Mouse (Mus musculus): Measurements from ENCODE around the gene Ppdpf.
"Not testable (repeated sequence)": the region's sequence is repeated elsewhere in the genome, so short reads cannot be mapped to it uniquely, and the experiment has no call there.

The Ppdpf gene

GRCm38 (mm10) chr2:181159091-181159514, 27.9 kb upstream of the Ppdpf start:
- DNase-seq (ENCODE audit: low spot score in 2 of 2), result peak; percentile 81 to 85

GRCm38 (mm10) chr2:181159771-181160170, 27.3 kb upstream of the Ppdpf start:
- peak; percentile 75 to 79 for DNase-seq (ENCODE audit: low spot score in 2 of 2)

GRCm38 (mm10) chr2:181160821-181161220, 26.2 kb upstream of the Ppdpf start:
- no peak for DNase-seq (ENCODE audit: low spot score in 2 of 2)

GRCm38 (mm10) chr2:181166469-181166868, 20.6 kb upstream of the Ppdpf start:
- no peak for DNase-seq (ENCODE audit: low spot score in 2 of 2)

- peak in 1 of 2 experiments; percentile 20 for DNase-seq (ENCODE audit: low spot score in 2 of 2)
These were observed 12.4 kb upstream of the Ppdpf start for GRCm38 (mm10) chr2:181174646-181175045.

- no peak for DNase-seq (ENCODE audit: low spot score in 2 of 2)
These were observed 9.0 kb upstream of the Ppdpf start for GRCm38 (mm10) chr2:181178015-181178414.

GRCm38 (mm10) chr2:181178471-181178870, 8.6 kb upstream of the Ppdpf start:
- no peak for DNase-seq (ENCODE audit: low spot score in 2 of 2)

GRCm38 (mm10) chr2:181180898-181181297, 6.1 kb upstream of the Ppdpf start:
- peak in 1 of 2 experiments; percentile 26 for DNase-seq (ENCODE audit: low spot score in 2 of 2)

GRCm38 (mm10) chr2:181186635-181187034, 412 bp upstream of the Ppdpf start:
- peak; percentile 45 to 93 for DNase-seq (ENCODE audit: low spot score in 2 of 2)

GRCm38 (mm10) chr2:181188681-181189080, 1.6 kb downstream of the Ppdpf start:
- no peak for DNase-seq (ENCODE audit: low spot score in 2 of 2)

- no peak for DNase-seq (ENCODE audit: low spot score in 2 of 2)
These were observed 2.3 kb downstream of the Ppdpf start for GRCm38 (mm10) chr2:181189321-181189720.

- DNase-seq (ENCODE audit: low spot score in 2 of 2), result not testable (repeated sequence)
These were observed 4.3 kb downstream of the Ppdpf start for GRCm38 (mm10) chr2:181191385-181191784.

GRCm38 (mm10) chr2:181191936-181192335, 4.9 kb downstream of the Ppdpf start:
- no peak for DNase-seq (ENCODE audit: low spot score in 2 of 2)

- DNase-seq (ENCODE audit: low spot score in 2 of 2), result no peak
These were observed 6.0 kb downstream of the Ppdpf start for GRCm38 (mm10) chr2:181193044-181193443.

GRCm38 (mm10) chr2:181196628-181197300, 9.7 kb downstream of the Ppdpf start:
- no peak for DNase-seq (ENCODE audit: low spot score in 2 of 2)

- no peak for DNase-seq (ENCODE audit: low spot score in 2 of 2)
These were observed 14.6 kb downstream of the Ppdpf start for GRCm38 (mm10) chr2:181201606-181202005.

GRCm38 (mm10) chr2:181202422-181202821, 15.4 kb downstream of the Ppdpf start, which contains the start of gene Ptk6:
Gene Ptk6 (minus strand): TSS chr2:181202789.
- no peak for DNase-seq (ENCODE audit: low spot score in 2 of 2)

- DNase-seq (ENCODE audit: low spot score in 2 of 2), result no peak
These were observed 15.8 kb downstream of the Ppdpf start for GRCm38 (mm10) chr2:181202886-181203285.

GRCm38 (mm10) chr2:181205678-181206077, 18.6 kb downstream of the Ppdpf start:
- no peak for DNase-seq (ENCODE audit: low spot score in 2 of 2)

- no peak for DNase-seq (ENCODE audit: low spot score in 2 of 2)
These were observed 19.1 kb downstream of the Ppdpf start for GRCm38 (mm10) chr2:181206118-181206517.

- DNase-seq (ENCODE audit: low spot score in 2 of 2), result no peak
These were observed 25.5 kb downstream of the Ppdpf start for GRCm38 (mm10) chr2:181212389-181213020.

- no peak for DNase-seq (ENCODE audit: low spot score in 2 of 2)
These were observed 26.0 kb downstream of the Ppdpf start, which contains the start of gene Srms for GRCm38 (mm10) chr2:181213021-181213445. Gene Srms (minus strand): TSS chr2:181213185.

- no peak for DNase-seq (ENCODE audit: low spot score in 2 of 2)
These were observed 29.0 kb downstream of the Ppdpf start for GRCm38 (mm10) chr2:181216037-181216436.
